Mouse (Mus musculus): ENCODE measurements at regions not wholly inside any gene's neighbourhood (a gene's known extent, or its start where the extent isn't known, plus 50 kb on each side); places are given as distances from the start of the nearest gene placed in this dataset.
"Not testable (repeated sequence)": the region's sequence is repeated elsewhere in the genome, so short reads cannot be mapped to it uniquely, and the experiment has no call there.

DNA sequence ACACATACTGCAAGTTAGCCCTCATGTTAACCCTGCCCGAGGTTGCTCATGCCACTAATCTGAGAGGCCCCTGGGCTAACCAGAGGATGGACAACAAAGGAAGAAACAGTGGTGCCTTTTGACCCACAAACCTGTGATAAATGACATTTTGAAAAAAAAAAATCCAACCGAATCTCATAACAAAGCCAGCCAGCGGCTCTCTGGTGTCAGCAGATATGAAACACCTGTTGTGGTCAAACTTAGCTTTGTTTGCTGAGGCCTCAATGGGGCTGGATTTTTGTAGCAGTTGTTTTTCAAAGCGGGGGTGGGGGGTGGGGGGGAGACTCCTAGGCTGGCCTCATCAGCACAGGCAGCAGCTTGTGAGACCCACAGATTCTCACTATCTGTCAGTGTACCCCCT is 133.0 kb downstream of the Katnal1 start:
- Histone ChIP-seq H3K36me3 (no peaks in the 10 kb centered on the region), H3K4me1 (peaks cover 48% of the 10 kb centered on the region), H3K27me3 (no peaks in the 10 kb centered on the region), H3K27ac (no peak overlapping the region), H3K9me3 (no peaks in the 10 kb centered on the region), H3K9ac (no peak overlapping the region; the same call in 1 of the 2 replicates), H3K4me3 (no peak overlapping the region), H3K4me2 (no peak overlapping the region)
- ATAC-seq (ENCODE audit: borderline replicate concordance, extremely low read depth, low FRiP score, low TSS enrichment) = no peak
- WGBS = 4% methylated on average over 4 of the region's 4 CpGs

DNA sequence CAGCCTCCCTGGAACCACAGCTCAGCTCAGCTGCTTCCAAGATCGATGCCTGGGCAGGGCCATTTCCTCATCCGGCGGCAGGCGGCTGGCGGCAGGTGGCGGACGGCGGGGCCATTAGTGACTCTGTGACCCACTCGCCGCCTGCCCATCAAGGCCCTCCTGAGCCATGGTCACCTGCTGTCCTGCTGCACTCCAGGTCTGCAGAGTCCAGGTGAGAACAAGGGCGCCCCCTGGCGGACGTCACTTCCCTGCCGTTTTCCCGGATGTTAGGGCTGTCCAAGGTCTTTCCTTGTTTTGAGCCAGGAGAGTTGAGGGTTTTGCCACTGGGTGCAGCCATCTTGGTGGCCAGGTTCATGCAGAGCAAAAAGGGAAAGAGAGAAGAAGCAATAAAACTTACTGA is 134.7 kb downstream of the Katnal1 start:
- H3K9ac ChIP-seq = no peak overlapping the region
- H3K27me3 ChIP-seq = no peaks in the 10 kb centered on the region
- H3K36me3 ChIP-seq = no peaks in the 10 kb centered on the region
- no peaks in the 10 kb centered on the region for H3K9me3 ChIP-seq
- peaks cover 48% of the 10 kb centered on the region for H3K4me1 ChIP-seq
- H3K27ac ChIP-seq = no peak overlapping the region
- no peak overlapping the region for H3K4me3 ChIP-seq
- WGBS = 31% methylated on average over 15 of the region's 15 CpGs
- H3K4me2 ChIP-seq = peak overlapping the region; percentile 23
- ATAC-seq (ENCODE audit: borderline replicate concordance, extremely low read depth, low FRiP score, low TSS enrichment) = no peak

DNA sequence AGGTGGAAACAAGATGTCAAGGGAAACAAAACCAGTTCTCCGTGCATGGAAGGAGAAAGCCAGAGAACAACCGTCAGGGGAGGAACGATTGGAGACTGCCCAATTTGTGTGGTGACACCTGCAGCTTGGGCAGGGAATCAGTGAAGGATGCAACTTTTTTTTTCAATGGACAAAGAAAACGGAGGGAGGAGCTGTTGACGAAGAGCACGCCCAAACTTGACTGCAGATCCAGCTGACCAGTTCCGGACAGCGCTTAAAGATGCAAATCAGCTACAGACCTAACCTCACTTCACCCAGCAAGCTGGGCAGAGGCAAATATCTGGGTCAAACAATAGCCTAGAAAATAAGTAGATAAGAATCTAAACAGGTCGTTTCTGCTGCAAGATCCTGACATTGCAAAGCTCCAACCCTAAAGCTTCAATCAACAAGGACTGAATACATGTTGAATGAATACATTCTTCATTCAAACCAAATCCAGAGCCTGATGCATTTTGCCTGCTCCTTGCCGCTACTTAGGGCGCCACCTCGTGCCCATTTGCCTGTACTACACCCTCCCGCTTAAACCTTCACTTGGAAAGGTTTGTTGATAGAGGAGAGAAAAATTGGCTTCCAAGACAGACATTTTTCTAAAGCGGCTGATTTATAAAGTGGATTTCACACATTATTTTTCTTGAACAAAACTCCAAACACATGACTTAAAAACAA is 136.2 kb downstream of the Katnal1 start:
- no peak overlapping the region for H3K4me2 ChIP-seq
- H3K9ac ChIP-seq = no peak overlapping the region
- no peak overlapping the region for H3K4me3 ChIP-seq
- peaks cover 35% of the 10 kb centered on the region for H3K4me1 ChIP-seq
- no peaks in the 10 kb centered on the region for H3K27me3 ChIP-seq
- WGBS = 9% methylated on average over 14 of the region's 14 CpGs
- H3K36me3 ChIP-seq = no peaks in the 10 kb centered on the region
- no peak for ATAC-seq (ENCODE audit: borderline replicate concordance, extremely low read depth, low FRiP score, low TSS enrichment)
- H3K27ac ChIP-seq = no peak overlapping the region
- no peaks in the 10 kb centered on the region for H3K9me3 ChIP-seq

DNA sequence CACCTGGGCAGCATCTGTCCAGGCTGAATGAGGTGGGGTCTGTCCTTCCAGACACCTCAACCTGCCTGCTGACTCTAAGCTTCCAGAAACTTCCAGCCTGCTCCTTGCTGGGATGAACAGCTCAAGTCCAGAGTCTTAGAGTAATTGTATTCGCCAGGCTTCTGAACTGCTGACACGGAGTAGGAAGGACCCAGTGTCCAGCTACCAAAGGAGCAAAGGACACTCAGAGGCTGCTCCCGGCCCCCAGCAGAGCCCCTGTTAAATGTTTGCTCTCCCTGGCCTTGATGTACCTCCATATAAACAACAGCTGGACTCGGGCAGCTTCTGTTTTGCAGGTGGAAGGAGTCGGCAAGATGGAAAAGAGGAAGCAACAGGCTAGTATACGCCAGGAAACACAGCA is 137.5 kb downstream of the Katnal1 start:
- WGBS = 49% methylated on average over 6 of the region's 6 CpGs
- ATAC-seq (ENCODE audit: borderline replicate concordance, extremely low read depth, low FRiP score, low TSS enrichment) = no peak
- Histone ChIP-seq H3K4me2 (no peak overlapping the region), H3K4me1 (peaks cover 32% of the 10 kb centered on the region), H3K4me3 (no peak overlapping the region), H3K9me3 (no peaks in the 10 kb centered on the region), H3K27me3 (no peaks in the 10 kb centered on the region), H3K9ac (no peak overlapping the region), H3K36me3 (no peaks in the 10 kb centered on the region), H3K27ac (no peak overlapping the region)

DNA sequence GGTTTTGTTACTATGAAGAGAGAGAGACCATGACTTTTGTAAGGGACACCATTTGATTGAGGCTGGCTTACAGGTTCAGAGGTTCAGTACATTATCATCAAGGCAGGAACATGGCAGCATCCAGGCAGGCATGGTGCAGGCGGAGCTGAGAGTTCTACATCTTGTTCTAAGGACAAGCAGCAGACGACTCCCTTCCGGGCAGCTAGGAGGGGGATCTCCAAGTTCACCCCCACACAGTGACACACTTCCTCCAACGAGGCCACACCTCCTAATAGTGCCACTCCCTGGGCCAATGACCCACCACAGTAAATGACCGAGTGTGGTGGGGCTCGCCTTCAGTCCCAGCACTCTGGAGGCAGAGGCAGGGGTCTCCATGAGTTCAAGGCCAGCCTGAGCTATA is 138.8 kb downstream of the Katnal1 start:
- H3K4me3 ChIP-seq; H3K27ac ChIP-seq; H3K9ac ChIP-seq; H3K27me3 ChIP-seq; H3K9me3 ChIP-seq; H3K36me3 ChIP-seq; H3K4me2 ChIP-seq; ATAC-seq (ENCODE audit: borderline replicate concordance, extremely low read depth, low FRiP score, low TSS enrichment): not testable (repeated sequence)
- WGBS = 76% methylated on average over 6 of the region's 6 CpGs
- H3K4me1 ChIP-seq = peaks cover 19% of the 10 kb centered on the region

DNA sequence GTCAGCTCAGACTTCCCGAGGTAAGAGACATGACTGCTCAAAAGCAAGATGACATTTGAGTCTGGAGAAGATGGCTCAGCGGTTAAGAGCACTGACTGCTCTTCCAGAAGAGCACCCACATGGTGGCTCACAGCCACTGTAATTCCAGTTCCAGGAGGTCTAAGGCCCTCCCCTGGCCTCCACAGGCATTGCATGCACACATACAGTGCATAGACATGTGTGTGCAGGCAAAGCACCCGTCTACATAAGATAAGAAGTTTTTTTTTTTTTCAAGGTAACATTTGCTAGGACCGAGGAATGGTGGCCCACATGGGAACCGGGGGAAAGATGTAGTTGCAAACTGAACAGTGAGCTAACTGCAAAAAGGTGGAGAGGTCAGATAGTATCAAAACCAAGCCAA is 139.3 kb downstream of the Katnal1 start:
- Histone ChIP-seq H3K9me3 (no peaks in the 10 kb centered on the region), H3K27ac (no peak overlapping the region), H3K4me2 (no peak overlapping the region), H3K4me3 (no peak overlapping the region), H3K4me1 (peaks cover 19% of the 10 kb centered on the region), H3K9ac (no peak overlapping the region), H3K27me3 (no peaks in the 10 kb centered on the region), H3K36me3 (no peaks in the 10 kb centered on the region)
- ATAC-seq (ENCODE audit: borderline replicate concordance, extremely low read depth, low FRiP score, low TSS enrichment) = no peak
- WGBS = 72% methylated on average over 5 of the region's 5 CpGs

DNA sequence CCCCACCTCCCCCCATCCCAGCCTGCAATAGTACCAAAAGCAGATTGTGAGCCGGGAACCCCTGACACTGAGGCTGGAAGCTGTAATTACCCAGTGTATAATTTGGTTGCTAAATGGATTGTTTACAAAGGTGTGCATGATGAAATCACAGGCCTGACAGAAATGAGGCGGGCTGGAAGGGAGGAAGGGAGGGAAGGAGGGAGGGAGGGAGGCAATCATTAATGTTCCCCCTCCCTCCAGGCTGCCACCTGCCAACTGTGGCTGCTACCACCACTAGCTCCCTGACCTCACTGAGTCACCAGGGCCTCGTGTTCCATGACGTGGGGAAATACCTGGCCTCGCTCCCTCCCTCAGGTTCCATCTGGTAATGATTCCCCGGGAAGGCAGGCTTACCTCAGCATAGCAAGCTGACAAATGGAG is 140.0 kb downstream of the Katnal1 start:
- Histone ChIP-seq H3K9me3 (no peaks in the 10 kb centered on the region), H3K27me3 (no peaks in the 10 kb centered on the region), H3K36me3 (no peaks in the 10 kb centered on the region), H3K4me2 (no peak overlapping the region), H3K27ac (no peak overlapping the region), H3K9ac (no peak overlapping the region), H3K4me3 (no peak overlapping the region), H3K4me1 (peaks cover 13% of the 10 kb centered on the region)
- ATAC-seq (ENCODE audit: borderline replicate concordance, extremely low read depth, low FRiP score, low TSS enrichment) = no peak
- WGBS = 33% methylated on average over 6 of the region's 6 CpGs

DNA sequence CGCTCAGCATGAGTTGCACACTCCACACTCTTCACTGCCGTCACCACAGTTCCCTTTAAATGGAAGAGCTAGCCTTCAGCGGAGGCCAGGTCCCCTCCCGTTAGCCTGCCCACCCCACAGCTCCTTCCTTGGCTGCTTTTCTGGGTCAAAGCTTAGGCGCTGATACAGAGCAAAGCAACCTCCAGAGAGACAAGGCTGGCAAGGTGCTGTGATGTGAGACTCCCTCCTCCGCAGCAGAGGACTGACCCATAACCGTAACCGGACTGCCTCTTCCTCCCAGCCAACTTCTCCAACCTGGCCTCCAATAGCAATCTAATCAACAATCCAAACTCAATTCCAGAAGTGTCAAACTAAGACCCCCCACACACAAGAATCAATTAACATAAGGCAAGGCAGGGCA is 140.4 kb downstream of the Katnal1 start:
- no peak overlapping the region for H3K4me2 ChIP-seq
- H3K9ac ChIP-seq = no peak overlapping the region
- no peak overlapping the region for H3K27ac ChIP-seq
- no peaks in the 10 kb centered on the region for H3K36me3 ChIP-seq
- WGBS = 87% methylated on average over 8 of the region's 8 CpGs
- no peak overlapping the region for H3K4me3 ChIP-seq
- H3K4me1 ChIP-seq = peaks cover 11% of the 10 kb centered on the region
- H3K27me3 ChIP-seq = no peaks in the 10 kb centered on the region
- H3K9me3 ChIP-seq = no peaks in the 10 kb centered on the region
- ATAC-seq (ENCODE audit: borderline replicate concordance, extremely low read depth, low FRiP score, low TSS enrichment) = no peak

DNA sequence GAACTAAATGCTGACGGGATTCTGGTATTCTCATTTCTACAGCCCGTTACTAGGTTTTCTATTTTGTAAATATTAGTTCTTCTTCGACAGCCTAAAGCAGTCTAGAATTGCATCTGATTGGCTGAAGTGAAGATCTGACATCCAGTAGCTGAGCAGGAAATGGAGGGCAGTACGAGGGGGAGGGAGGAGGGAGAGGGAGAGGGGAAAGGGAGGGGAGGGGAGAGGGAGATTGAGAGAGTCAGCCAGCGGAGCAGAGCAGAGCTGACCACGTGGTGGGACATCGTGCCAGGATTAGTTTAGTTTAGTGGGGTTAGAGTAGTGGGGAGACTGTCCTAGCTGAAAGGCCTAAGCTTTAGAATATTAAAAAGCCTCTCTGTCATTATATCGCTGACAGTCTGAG is 141.8 kb downstream of the Katnal1 start:
- 0 out of 2 replicates have a peak overlapping the region, but pooled peaks have one; percentile 11 for H3K27ac ChIP-seq
- peak; percentile 92 for ATAC-seq (ENCODE audit: borderline replicate concordance, extremely low read depth, low FRiP score, low TSS enrichment)
- H3K9ac ChIP-seq = no peak overlapping the region

DNA sequence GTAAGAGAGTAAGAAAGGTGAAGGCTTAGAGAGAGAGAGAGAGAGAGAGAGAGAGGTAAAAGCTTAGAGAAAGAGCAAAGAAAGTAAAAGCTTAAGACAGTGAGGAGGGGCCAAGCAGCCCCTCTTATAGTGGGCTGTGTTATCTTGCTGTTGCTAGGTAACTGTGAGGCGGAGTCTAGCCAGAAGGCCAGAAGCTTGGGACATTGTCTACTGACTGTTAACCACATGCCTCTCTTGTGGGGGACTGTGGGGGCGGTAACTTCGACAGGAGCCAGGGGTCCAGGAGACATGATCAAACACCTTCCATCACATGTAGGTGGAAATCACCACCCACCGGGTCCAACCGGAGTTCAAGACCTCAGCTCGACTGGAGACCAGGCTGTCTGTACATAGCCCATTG is 148.0 kb downstream of the Katnal1 start:
- not testable (repeated sequence) for H3K27ac ChIP-seq; H3K4me1 ChIP-seq; H3K4me2 ChIP-seq; H3K4me3 ChIP-seq; H3K27me3 ChIP-seq; H3K9me3 ChIP-seq; H3K9ac ChIP-seq; ATAC-seq (ENCODE audit: borderline replicate concordance, extremely low read depth, low FRiP score, low TSS enrichment); H3K36me3 ChIP-seq
- 37% methylated on average over 6 of the region's 6 CpGs for WGBS

More for the DNA sequence above, 141.8 kb downstream of the Katnal1 start:
- Histone ChIP-seq H3K4me1 (peaks cover 8% of the 10 kb centered on the region), H3K4me3 (no peak overlapping the region), H3K4me2 (peak overlapping the region; percentile 34; the same call in 1 of the 2 replicates), H3K9me3 (no peaks in the 10 kb centered on the region), H3K27me3 (no peaks in the 10 kb centered on the region), H3K36me3 (no peaks in the 10 kb centered on the region)
- WGBS = 11% methylated on average over 8 of the region's 8 CpGs

DNA sequence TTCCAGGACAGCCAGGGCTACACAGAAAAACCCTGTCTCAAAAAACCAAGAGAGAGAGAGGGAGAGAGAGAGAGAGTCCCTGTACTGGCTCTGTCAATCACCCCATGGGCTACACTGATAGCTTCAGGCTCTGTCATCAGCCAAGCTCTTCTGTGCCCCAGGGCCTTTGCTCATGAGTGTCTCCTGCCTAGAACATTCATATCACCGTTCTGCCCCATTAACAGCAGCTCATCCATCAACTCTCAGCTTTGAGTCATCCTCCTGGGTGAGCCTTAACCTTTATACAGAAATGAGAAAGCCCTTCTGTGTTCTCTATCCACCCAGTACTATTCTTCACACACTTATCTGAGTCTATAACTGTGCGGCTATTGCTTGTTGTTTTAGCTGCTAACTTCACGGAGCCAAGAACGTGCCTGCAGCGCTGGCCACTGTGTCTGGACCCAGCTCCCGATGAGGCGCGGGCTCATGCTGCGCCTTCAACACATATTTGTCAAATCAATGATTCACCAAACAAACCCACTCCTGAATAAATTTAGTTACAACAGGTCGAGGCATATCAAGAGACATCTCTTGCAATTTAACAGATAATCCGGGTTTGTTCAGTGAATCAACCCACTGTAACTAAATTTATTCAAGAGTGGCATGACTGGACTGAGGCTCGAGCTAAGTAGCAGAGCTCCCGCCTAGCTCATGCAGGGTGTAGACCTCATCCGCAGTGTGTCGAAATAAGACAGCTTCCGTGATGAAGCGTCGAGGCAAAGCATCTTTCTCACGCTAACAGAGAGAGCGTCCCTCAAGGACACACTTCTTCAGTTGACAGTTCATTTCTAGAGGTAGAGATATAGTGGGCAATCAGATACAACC is 152.1 kb downstream of the Katnal1 start:
- Histone ChIP-seq H3K36me3 (no peaks in the 10 kb centered on the region), H3K9me3 (no peaks in the 10 kb centered on the region), H3K4me1 (no peaks in the 10 kb centered on the region; the same call in 1 of the 2 replicates), H3K9ac (no peak overlapping the region), H3K4me2 (no peak overlapping the region), H3K27me3 (no peaks in the 10 kb centered on the region), H3K4me3 (no peak overlapping the region), H3K27ac (no peak overlapping the region)
- ATAC-seq (ENCODE audit: borderline replicate concordance, extremely low read depth, low FRiP score, low TSS enrichment) = no peak
- WGBS = 66% methylated on average over 20 of the region's 20 CpGs

DNA sequence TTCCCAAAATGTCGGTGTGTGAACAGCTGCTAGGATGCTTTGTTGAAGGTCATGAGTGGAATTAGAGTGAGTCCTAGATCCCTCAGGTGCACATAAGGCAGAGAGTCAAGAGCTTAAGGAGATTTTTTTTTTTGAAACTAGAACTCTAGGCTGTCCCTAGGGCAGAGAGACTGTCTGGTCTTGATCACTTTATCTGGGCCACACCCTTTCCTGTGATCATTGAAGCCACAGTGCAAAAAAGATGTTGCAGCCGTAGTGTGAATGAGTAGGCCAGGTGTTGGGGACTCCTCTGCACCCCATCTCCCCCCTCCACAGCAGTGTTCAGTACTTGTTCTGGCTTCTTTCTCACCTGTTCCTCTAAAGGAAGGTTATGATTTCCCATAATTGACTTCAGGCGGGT is 153.9 kb downstream of the Katnal1 start:
- 74% methylated on average over 3 of the region's 3 CpGs for WGBS
- Histone ChIP-seq H3K9me3 (no peaks in the 10 kb centered on the region), H3K4me1 (peaks cover 5% of the 10 kb centered on the region; the same call in 1 of the 2 replicates), H3K27me3 (no peaks in the 10 kb centered on the region), H3K36me3 (no peaks in the 10 kb centered on the region), H3K9ac (no peak overlapping the region), H3K4me3 (no peak overlapping the region), H3K4me2 (no peak overlapping the region), H3K27ac (no peak overlapping the region)
- ATAC-seq (ENCODE audit: borderline replicate concordance, extremely low read depth, low FRiP score, low TSS enrichment) = no peak

Data from lung, embryonic 15.5 days (tissue).